Mouse (Mus musculus) urinary bladder, postnatal 10 days (tissue): Measurements from ENCODE around the gene Olfr844.

Experiments used
- DNase-seq: peaks from one replicate; pipeline ENCODE4 v3.0.0; 2022; ENCODE audit warnings: low spot score

Olfr844 gene

DNA sequence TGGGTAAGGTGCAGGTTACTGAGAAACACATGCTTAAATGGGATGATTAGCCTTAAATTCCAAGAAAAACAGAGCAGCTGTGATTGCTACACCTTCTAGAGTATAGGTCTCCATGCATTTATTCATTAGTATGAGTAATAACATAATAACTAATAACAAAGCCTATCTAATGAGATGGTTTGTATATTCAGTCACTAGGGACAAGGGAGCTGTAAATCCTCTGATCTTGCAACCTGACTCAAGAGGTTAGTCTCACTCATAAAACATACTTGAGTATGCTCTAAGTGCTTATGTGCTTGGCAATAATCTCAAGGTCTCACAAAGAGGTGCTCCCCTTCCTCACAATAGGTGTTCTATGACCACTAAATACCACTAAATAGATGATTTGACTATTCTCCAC, at the start of gene Olfr844:
Gene Olfr844 (plus strand): TSS at position 301 of the 400 bp plus-strand sequence.
- no peak for DNase-seq

DNA sequence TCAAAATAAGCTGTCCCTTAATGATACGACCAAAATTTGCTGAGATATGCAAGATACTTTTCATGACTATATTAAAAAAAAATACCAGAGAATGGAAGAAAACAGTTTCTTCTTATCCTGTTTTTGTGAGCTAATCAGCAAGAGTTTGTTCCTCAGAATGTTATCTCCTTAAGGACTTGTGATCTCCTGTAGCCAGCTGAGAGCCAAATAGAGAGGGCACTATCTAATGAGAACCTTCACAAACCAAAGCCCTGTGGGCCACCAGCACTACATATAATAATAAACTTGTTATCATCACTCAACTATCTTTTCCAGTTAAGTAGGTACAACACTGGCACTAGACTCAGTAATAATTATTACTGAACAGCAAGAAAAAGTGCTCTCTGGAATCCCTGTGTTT, 20.0 kb downstream of the Olfr844 start, which contains the start of gene Olfr845:
Gene Olfr845 (plus strand): TSS at position 301 of the 400 bp plus-strand sequence.
- DNase-seq, result no peak

DNA sequence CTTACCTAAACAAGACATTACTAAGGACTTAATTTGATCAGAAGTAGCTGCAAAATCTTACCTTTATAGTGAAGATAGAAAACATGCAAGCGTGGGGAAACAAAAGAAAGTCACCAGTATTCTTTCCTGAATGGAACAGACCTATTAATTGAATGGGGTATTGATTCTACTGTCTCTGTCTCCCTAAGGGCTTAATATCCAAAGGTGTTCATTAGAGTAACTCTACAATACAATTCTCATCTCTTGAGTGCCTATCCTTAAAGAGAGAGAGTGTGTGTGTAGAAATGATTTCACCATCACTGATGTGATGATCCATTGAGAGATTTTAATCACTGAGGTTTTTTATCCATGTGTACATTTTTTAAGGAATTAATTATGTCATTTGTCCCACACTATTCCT, 47.8 kb downstream of the Olfr844 start, which contains the start of gene Olfr846:
Gene Olfr846 (minus strand): TSS at position 101 of the 400 bp plus-strand sequence.
- no peak for DNase-seq
